Mouse (Mus musculus): ENCODE data around the gene 1700017D01Rik. TPM values are rescaled to one million over a fixed set of nuclear protein-coding genes. Genes with fewer than 3 reads are reported as not detected.
"Not testable (repeated sequence)": the region's sequence is repeated elsewhere in the genome, so short reads cannot be mapped to it uniquely, and the experiment has no call there.

Gene 1700017D01Rik
- polyA plus RNA-seq, 1 experiment from 2014 or later = not detected

DNA sequence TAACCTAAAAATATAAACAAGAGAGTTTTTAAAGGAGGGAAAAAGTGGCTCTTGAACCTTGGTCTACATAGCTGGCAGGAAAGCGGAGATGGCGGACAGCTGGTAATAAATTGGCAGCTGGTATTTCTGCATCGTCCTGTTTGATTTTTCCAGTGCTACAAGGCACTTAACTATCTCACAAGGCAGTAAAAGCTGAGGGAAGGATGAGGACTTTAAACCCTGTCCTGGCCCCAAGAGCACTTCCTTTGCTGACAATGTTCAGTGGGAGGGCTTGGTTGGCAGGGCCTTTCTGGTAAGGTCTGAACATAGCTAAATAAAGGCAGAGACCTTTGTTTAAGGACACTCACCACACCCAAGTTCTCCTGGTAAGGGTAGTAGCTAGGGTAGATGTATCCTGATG, 60.3 kb downstream of the 1700017D01Rik start:
- DNase-seq (ENCODE audit: low spot score) = no peak
- Histone ChIP-seq H3K27ac (replicated peaks) (no peak overlapping the region), H3K9me3 (replicated peaks) (no peaks in the 10 kb centered on the region), H3K4me3 (no peak overlapping the region), H3K4me1 (no peaks in the 10 kb centered on the region), H3K27me3 (ENCODE audit: low read depth, poor library complexity, severe bottlenecking) (no peaks in the 10 kb centered on the region), H3K36me3 (no peaks in the 10 kb centered on the region)
- WGBS = 95% methylated on average over 3 of the region's 3 CpGs

DNA sequence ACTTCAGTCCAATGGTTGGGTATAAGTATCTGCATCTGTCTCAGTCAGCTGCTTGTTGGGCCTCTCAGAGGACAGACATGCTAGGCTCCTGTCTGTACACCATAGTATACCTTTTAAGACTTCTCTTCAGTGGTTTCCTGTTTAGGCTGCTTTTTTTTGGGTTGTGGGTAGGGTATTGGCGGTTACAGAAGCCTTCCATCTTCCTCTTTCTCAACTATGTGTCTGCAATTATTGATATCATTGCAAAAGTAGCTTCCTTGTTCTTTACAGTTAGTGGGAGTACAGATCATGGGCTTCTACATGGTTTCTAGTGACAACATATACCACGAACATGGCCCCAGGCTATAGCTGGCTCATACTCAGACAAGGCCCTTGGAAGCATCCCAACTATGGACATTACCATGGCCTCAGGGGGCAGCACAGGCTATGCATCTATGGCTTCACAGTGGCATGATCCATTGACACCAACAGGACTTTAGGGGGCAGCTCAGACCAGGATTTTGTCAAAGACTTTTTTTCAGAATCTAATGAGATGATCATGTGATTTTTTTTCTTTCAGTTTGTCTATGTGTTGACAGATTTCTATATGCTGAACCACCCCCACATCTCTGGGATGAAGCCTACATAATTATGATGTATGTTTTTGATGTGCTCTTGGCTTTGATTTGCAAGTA, 65.3 kb downstream of the 1700017D01Rik start:
- 88% methylated on average over 2 of the region's 2 CpGs for WGBS
- Histone ChIP-seq H3K9me3 (replicated peaks) (no peaks in the 10 kb centered on the region), H3K36me3 (no peaks in the 10 kb centered on the region), H3K4me3 (no peak overlapping the region), H3K4me1 (no peaks in the 10 kb centered on the region), H3K27ac (replicated peaks) (no peak overlapping the region), H3K27me3 (ENCODE audit: low read depth, poor library complexity, severe bottlenecking) (no peaks in the 10 kb centered on the region)
- no peak for DNase-seq (ENCODE audit: low spot score)

DNA sequence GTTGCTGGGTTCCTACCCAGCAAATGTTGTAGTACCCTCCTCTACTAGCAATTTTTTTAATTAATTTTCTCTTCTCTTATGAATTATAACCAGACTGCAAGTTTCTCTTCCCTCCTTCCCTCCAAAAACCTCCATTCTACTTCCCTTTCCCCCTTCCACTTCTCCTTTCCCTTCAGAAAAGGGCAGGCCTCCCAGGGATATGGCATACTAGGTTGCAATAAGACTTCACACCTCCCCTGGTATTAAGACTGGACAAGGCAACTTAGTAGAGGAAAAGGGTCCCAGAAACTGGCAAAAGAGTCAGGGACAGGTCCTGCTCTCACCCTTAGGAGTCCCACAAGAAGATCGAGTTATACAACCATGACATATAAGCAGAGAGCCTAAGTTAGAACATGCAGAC, 69.8 kb downstream of the 1700017D01Rik start:
- Histone ChIP-seq H3K4me3 (no peak overlapping the region), H3K36me3 (no peaks in the 10 kb centered on the region), H3K4me1 (no peaks in the 10 kb centered on the region), H3K9me3 (replicated peaks) (no peaks in the 10 kb centered on the region), H3K27me3 (ENCODE audit: low read depth, poor library complexity, severe bottlenecking) (no peaks in the 10 kb centered on the region), H3K27ac (replicated peaks) (no peak overlapping the region)
- no peak for DNase-seq (ENCODE audit: low spot score)
- 76% methylated on average over 1 of the region's 1 CpGs for WGBS

DNA sequence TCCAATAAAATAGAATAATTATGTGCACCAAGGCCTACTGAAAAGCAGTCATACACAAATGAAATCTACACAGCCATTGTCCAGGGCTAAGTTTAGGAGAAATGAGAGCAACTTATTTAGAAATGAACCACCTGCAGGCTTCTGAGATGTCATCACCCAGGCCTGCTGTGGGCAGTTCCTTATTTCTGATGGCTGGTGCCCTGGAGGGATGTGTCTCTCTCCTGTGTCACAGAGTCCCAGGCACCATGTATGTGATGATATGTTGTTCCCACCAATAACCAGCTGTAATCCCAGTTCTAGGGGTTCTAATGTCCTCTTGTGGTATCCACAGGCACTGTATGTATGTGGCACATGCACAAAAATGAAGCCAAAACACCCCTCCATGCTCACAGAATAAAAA, 70.7 kb downstream of the 1700017D01Rik start:
- Histone ChIP-seq H3K9me3 (replicated peaks) (no peaks in the 10 kb centered on the region), H3K27me3 (ENCODE audit: low read depth, poor library complexity, severe bottlenecking) (no peaks in the 10 kb centered on the region), H3K27ac (replicated peaks) (no peak overlapping the region), H3K4me3 (no peak overlapping the region), H3K4me1 (no peaks in the 10 kb centered on the region), H3K36me3 (no peaks in the 10 kb centered on the region)
- DNase-seq (ENCODE audit: low spot score) = no peak

- not testable (repeated sequence) for H3K4me1 ChIP-seq; H3K27me3 ChIP-seq (ENCODE audit: low read depth, poor library complexity, severe bottlenecking); H3K9me3 ChIP-seq (replicated peaks); H3K27ac ChIP-seq (replicated peaks); H3K4me3 ChIP-seq; DNase-seq (ENCODE audit: low spot score); H3K36me3 ChIP-seq
- 81% methylated on average over 1 of the region's 1 CpGs for WGBS
Observed at GRCm38 (mm10) chr19:11055700-11056099, 75.0 kb downstream of the 1700017D01Rik start.

GRCm38 (mm10) chr19:11053277-11053676, 77.4 kb downstream of the 1700017D01Rik start:
- Histone ChIP-seq H3K27ac (replicated peaks) (no peak overlapping the region), H3K27me3 (ENCODE audit: low read depth, poor library complexity, severe bottlenecking) (no peaks in the 10 kb centered on the region)
- WGBS = 69% methylated on average over 3 of the region's 3 CpGs

GRCm38 (mm10) chr19:11052877-11053276, 77.8 kb downstream of the 1700017D01Rik start:
- DNase-seq (ENCODE audit: low spot score) = no peak
- Histone ChIP-seq H3K27me3 (ENCODE audit: low read depth, poor library complexity, severe bottlenecking) (no peaks in the 10 kb centered on the region), H3K4me3 (no peak overlapping the region), H3K9me3 (replicated peaks) (no peaks in the 10 kb centered on the region), H3K27ac (replicated peaks) (no peak overlapping the region), H3K36me3 (no peaks in the 10 kb centered on the region), H3K4me1 (no peaks in the 10 kb centered on the region)
- 78% methylated on average over 5 of the region's 5 CpGs for WGBS

More at GRCm38 (mm10) chr19:11053277-11053676, 77.4 kb downstream of the 1700017D01Rik start:
- H3K4me1 ChIP-seq = no peaks in the 10 kb centered on the region
- H3K9me3 ChIP-seq (replicated peaks) = no peaks in the 10 kb centered on the region
- DNase-seq (ENCODE audit: low spot score) = no peak
- no peak overlapping the region for H3K4me3 ChIP-seq
- H3K36me3 ChIP-seq = no peaks in the 10 kb centered on the region

GRCm38 (mm10) chr19:11050286-11050685, 80.4 kb downstream of the 1700017D01Rik start:
- H3K27me3 ChIP-seq (ENCODE audit: low read depth, poor library complexity, severe bottlenecking) = peaks cover 13% of the 10 kb centered on the region
- H3K9me3 ChIP-seq (replicated peaks) = no peaks in the 10 kb centered on the region
- H3K4me3 ChIP-seq = no peak overlapping the region
- H3K27ac ChIP-seq (replicated peaks) = no peak overlapping the region
- no peaks in the 10 kb centered on the region for H3K36me3 ChIP-seq
- 71% methylated on average over 2 of the region's 2 CpGs for WGBS
- DNase-seq (ENCODE audit: low spot score) = no peak
- no peaks in the 10 kb centered on the region for H3K4me1 ChIP-seq

- no peak for DNase-seq (ENCODE audit: low spot score)
- Histone ChIP-seq H3K36me3 (no peaks in the 10 kb centered on the region), H3K27me3 (ENCODE audit: low read depth, poor library complexity, severe bottlenecking) (peaks cover 13% of the 10 kb centered on the region), H3K27ac (replicated peaks) (no peak overlapping the region), H3K4me1 (peaks cover 6% of the 10 kb centered on the region; the same call in 1 of the 2 replicates), H3K9me3 (replicated peaks) (no peaks in the 10 kb centered on the region), H3K4me3 (no peak overlapping the region)
Observed at GRCm38 (mm10) chr19:11049426-11049825, 81.2 kb downstream of the 1700017D01Rik start.

- no peak for DNase-seq (ENCODE audit: low spot score)
- Histone ChIP-seq H3K4me3 (no peak overlapping the region), H3K27me3 (ENCODE audit: low read depth, poor library complexity, severe bottlenecking) (peaks cover 13% of the 10 kb centered on the region), H3K27ac (replicated peaks) (no peak overlapping the region), H3K4me1 (peaks cover 6% of the 10 kb centered on the region; the same call in 1 of the 2 replicates), H3K36me3 (no peaks in the 10 kb centered on the region), H3K9me3 (replicated peaks) (no peaks in the 10 kb centered on the region)
- WGBS = 75% methylated on average over 1 of the region's 1 CpGs
Observed at GRCm38 (mm10) chr19:11048503-11048902, 82.2 kb downstream of the 1700017D01Rik start.

DNA sequence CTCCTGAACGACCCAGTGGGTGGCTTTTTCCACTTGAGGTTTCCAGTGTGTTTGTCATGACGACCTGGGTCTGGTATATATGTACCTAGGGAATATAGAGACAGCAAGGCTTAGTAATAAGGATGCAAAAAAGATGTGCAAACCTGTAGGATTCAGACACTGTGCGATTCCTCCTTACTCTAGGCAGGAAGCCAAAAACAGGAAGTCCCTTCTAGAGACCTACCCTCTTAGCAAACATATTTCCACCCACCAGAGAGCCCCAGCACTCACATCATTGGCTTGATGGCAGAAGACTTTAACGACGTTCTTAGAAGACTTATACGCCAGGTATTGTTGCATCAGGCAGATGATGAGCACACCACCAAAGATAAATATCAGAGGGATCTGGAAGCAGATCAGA, 82.7 kb downstream of the 1700017D01Rik start:
- no peak for DNase-seq (ENCODE audit: low spot score)
- H3K4me1 ChIP-seq = peaks cover 6% of the 10 kb centered on the region; the same call in 1 of the 2 replicates
- no peak overlapping the region for H3K27ac ChIP-seq (replicated peaks)
- H3K36me3 ChIP-seq = no peaks in the 10 kb centered on the region
- no peaks in the 10 kb centered on the region for H3K9me3 ChIP-seq (replicated peaks)
- 82% methylated on average over 6 of the region's 6 CpGs for WGBS
- H3K4me3 ChIP-seq = no peak overlapping the region
- peaks cover 13% of the 10 kb centered on the region for H3K27me3 ChIP-seq (ENCODE audit: low read depth, poor library complexity, severe bottlenecking)
